Mouse (Mus musculus) hindbrain, embryonic 12.5 days (tissue): ENCODE measurements around the gene BC025920. TPM values are rescaled to one million over a fixed set of nuclear protein-coding genes. Genes with fewer than 3 reads are reported as not detected.
A peak's percentile ranks its signal among the peaks of the same experiment; 100 is the strongest.

ENCODE experiments used
- ATAC-seq: fragments of 200-750 bp; cut with Nextera tagmentation; 2 replicates; pipeline ENCODE4 v1.8.0; 2017; ENCODE audit warnings: moderate TSS enrichment; ENCODE audit not compliant: low FRiP score
- H3K27ac ChIP-seq: fragments of 300-500 bp; sonication (generic); 2 replicates; pipeline ENCODE4 v1.5.1; 2016; ENCODE audit warnings: mild to moderate bottlenecking
- H3K27me3 ChIP-seq: fragments of 300-500 bp; sonication (generic); 2 replicates; pipeline ENCODE4 v1.6.1; 2016; ENCODE audit warnings: mild to moderate bottlenecking
- H3K36me3 ChIP-seq: fragments of 300-500 bp; sonication (generic); 2 replicates; pipeline ENCODE4 v1.6.1; 2016; ENCODE audit warnings: mild to moderate bottlenecking
- H3K4me1 ChIP-seq: fragments of 300-500 bp; sonication (generic); 2 replicates; pipeline ENCODE4 v1.6.1; 2016
- H3K4me2 ChIP-seq: fragments of 300-500 bp; sonication (generic); replicated peaks from 2 replicates; pipeline ENCODE4 v1.6.1; 2016; ENCODE audit warnings: mild to moderate bottlenecking
- H3K4me3 ChIP-seq: fragments of 300-500 bp; sonication (generic); 2 replicates; pipeline ENCODE4 v1.5.1; 2016; ENCODE audit warnings: mild to moderate bottlenecking
- H3K9ac ChIP-seq: fragments of 300-500 bp; sonication (generic); 2 replicates; pipeline ENCODE4 v1.6.1; 2016; ENCODE audit warnings: mild to moderate bottlenecking, moderate library complexity
- H3K9me3 ChIP-seq: fragments of 300-500 bp; sonication (generic); replicated peaks from 2 replicates; pipeline ENCODE4 v1.6.1; 2016; ENCODE audit warnings: mild to moderate bottlenecking
- WGBS: fragments of 180-500 bp; shearing (Covaris S2); methylation state at CpG from one replicate; pipeline ENCODE4 v1.1.7; 2016; 5-methylcytosine and 5-hydroxymethylcytosine counted together
- polyA plus RNA-seq: library from polyadenylated mRNA; unstranded; fragments of >200 nt; fragmentation: Nextera tagmentation; extraction: Ambion mirVana; gene quantifications from 2 replicates; pipeline ENCODE4 v1.2.1, GENCODE M21; 2016

BC025920 gene
- polyA plus RNA-seq, 1 experiment from 2014 or later: 1.2 TPM

DNA sequence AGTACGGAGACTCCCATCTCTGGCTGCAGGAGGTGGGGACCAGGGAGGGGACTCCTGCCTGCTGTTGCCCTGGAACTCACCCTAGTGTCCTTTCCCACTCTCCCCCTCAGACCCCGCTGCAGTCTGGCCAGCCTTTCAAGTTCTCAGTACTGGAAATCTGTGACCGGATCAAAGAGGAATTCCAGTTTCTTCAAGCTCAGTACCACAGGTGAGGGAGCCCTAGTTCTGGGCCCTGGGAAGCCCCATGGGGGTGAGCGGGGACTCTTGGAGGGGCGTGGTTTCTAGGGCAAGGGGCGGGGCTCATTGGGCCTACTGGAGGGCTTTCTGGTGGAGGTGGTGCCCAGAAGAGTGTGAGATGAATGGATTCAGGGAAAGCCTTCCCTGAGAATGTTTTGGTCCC lies 30.4 kb upstream of the BC025920 start:
- peak overlapping the region; percentile 48; the same call in 1 of the 2 replicates for H3K27ac ChIP-seq
- H3K4me2 ChIP-seq: peak overlapping the region; percentile 77
- H3K4me3 ChIP-seq: peak overlapping the region; percentile 51
- under 1% methylated on average over 6 of the region's 6 CpGs for WGBS
- H3K4me1 ChIP-seq: peaks cover 47% of the 10 kb centered on the region
- H3K27me3 ChIP-seq: peaks cover 83% of the 10 kb centered on the region
- no peaks in the 10 kb centered on the region for H3K36me3 ChIP-seq
- H3K9me3 ChIP-seq: no peaks in the 10 kb centered on the region
- no peak for ATAC-seq
- peak overlapping the region; percentile 69 for H3K9ac ChIP-seq

GRCm38 (mm10) chr10:81579967-81580366 lies 26.1 kb upstream of the BC025920 start:
- WGBS: 73% methylated on average over 4 of the region's 4 CpGs
- H3K36me3 ChIP-seq: no peaks in the 10 kb centered on the region
- H3K27ac ChIP-seq: no peak overlapping the region
- no peak overlapping the region for H3K4me3 ChIP-seq
- no peak overlapping the region for H3K4me2 ChIP-seq
- H3K4me1 ChIP-seq: peaks cover 42% of the 10 kb centered on the region
- H3K9ac ChIP-seq: peak overlapping the region; percentile 32
- no peak for ATAC-seq
- H3K9me3 ChIP-seq: no peaks in the 10 kb centered on the region
- H3K27me3 ChIP-seq: peaks cover 85% of the 10 kb centered on the region

GRCm38 (mm10) chr10:81580441-81581070 lies 25.5 kb upstream of the BC025920 start:
- Histone ChIP-seq H3K4me2 (no peak overlapping the region), H3K27me3 (peaks cover 83% of the 10 kb centered on the region), H3K4me3 (no peak overlapping the region), H3K9ac (peak overlapping the region; percentile 32), H3K4me1 (peaks cover 36% of the 10 kb centered on the region), H3K36me3 (no peaks in the 10 kb centered on the region), H3K9me3 (no peaks in the 10 kb centered on the region), H3K27ac (no peak overlapping the region)
- 55% methylated on average over 24 of the region's 25 CpGs for WGBS
- ATAC-seq: no peak

- Histone ChIP-seq H3K4me1 (peaks cover 29% of the 10 kb centered on the region), H3K4me2 (no peak overlapping the region), H3K9ac (no peak overlapping the region), H3K9me3 (no peaks in the 10 kb centered on the region), H3K27me3 (peaks cover 79% of the 10 kb centered on the region), H3K36me3 (peaks cover 6% of the 10 kb centered on the region; the same call in 1 of the 2 replicates), H3K27ac (no peak overlapping the region), H3K4me3 (no peak overlapping the region)
- ATAC-seq: no peak
- 39% methylated on average over 6 of the region's 6 CpGs for WGBS
Observed at GRCm38 (mm10) chr10:81583347-81583746, 22.7 kb upstream of the BC025920 start.

GRCm38 (mm10) chr10:81588739-81589138 lies 17.3 kb upstream of the BC025920 start:
- WGBS: 61% methylated on average over 7 of the region's 7 CpGs
- H3K4me3 ChIP-seq: no peak overlapping the region
- ATAC-seq: no peak
- H3K9me3 ChIP-seq: no peaks in the 10 kb centered on the region
- peaks cover 6% of the 10 kb centered on the region; the same call in 1 of the 2 replicates for H3K36me3 ChIP-seq
- no peak overlapping the region for H3K4me2 ChIP-seq
- H3K4me1 ChIP-seq: no peaks in the 10 kb centered on the region
- H3K27me3 ChIP-seq: peaks cover 76% of the 10 kb centered on the region
- H3K9ac ChIP-seq: no peak overlapping the region
- H3K27ac ChIP-seq: no peak overlapping the region

DNA sequence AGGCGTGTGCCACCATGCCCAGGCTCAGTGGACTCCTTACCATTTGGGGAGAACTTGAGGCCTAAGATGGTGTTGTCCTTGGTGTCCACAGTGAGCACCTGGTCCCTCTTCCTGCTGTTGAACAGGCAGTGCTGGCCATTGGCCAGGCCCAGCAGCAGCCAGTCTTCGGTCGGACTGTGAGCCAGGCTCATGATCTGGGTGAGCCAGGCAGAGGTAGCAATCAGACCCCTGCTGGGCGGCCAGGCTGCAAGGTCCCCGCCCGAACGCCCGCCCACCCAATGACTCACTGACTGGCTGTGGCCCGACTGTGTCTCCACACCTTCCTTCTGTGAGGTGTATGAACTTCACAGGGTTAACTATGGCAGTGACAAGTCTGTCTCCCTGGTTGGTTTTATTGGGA lies 14.2 kb upstream of the BC025920 start:
- WGBS: 75% methylated on average over 9 of the region's 9 CpGs
- H3K4me3 ChIP-seq: no peak overlapping the region
- H3K27me3 ChIP-seq: peaks cover 86% of the 10 kb centered on the region
- no peak overlapping the region for H3K4me2 ChIP-seq
- H3K27ac ChIP-seq: no peak overlapping the region
- ATAC-seq: no peak
- H3K36me3 ChIP-seq: peaks cover 6% of the 10 kb centered on the region; the same call in 1 of the 2 replicates
- H3K9me3 ChIP-seq: no peaks in the 10 kb centered on the region
- peaks cover 19% of the 10 kb centered on the region for H3K4me1 ChIP-seq
- H3K9ac ChIP-seq: no peak overlapping the region

DNA sequence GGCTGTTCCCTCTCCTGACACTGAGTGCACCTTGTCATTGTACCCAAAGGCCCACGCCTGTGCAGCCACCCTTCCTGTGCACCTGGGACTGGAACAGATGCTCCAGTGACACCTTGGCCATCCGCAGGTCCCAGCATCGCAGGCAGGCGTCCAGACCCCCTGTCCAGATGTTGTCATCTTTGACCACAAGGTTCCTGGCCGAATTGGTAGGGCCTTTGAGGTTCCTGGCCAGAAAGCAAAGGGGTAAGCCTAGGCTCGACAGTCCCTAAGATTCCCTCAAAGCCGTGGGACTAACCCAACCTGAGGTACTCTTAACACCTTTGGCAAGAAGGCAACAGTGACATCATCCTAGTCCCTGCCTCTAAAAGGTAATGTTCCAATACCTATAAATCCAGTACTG lies 13.4 kb upstream of the BC025920 start:
- no peaks in the 10 kb centered on the region for H3K9me3 ChIP-seq
- peaks cover 86% of the 10 kb centered on the region for H3K27me3 ChIP-seq
- no peak overlapping the region for H3K4me3 ChIP-seq
- H3K4me2 ChIP-seq: no peak overlapping the region
- no peak overlapping the region for H3K9ac ChIP-seq
- 83% methylated on average over 7 of the region's 7 CpGs for WGBS
- ATAC-seq: no peak
- peaks cover 3% of the 10 kb centered on the region; the same call in 1 of the 2 replicates for H3K36me3 ChIP-seq
- H3K4me1 ChIP-seq: peaks cover 27% of the 10 kb centered on the region
- no peak overlapping the region for H3K27ac ChIP-seq

DNA sequence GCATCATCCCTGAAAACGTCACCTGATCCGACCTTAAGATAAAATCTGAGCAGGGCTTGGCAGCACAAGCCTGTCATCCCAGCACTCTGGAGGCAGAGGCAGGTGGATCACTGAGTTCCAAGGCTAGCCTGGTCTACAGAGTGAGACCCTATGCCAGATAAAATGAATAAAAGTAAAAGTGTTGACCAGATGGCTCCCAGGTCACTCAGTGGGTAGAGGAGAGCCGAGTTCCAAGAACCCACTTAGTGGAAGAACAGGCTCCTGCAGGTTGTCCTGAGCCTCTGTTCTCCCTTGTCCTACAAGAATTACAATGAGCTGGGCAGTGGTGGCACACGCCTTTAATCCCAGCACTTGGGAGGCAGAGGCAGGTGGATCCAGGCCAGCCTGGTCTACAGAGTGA lies 12.8 kb upstream of the BC025920 start:
- H3K9me3 ChIP-seq: no peaks in the 10 kb centered on the region
- no peak overlapping the region for H3K27ac ChIP-seq
- H3K4me3 ChIP-seq: no peak overlapping the region
- ATAC-seq: no peak
- no peak overlapping the region for H3K9ac ChIP-seq
- H3K27me3 ChIP-seq: peaks cover 90% of the 10 kb centered on the region
- no peaks in the 10 kb centered on the region for H3K36me3 ChIP-seq
- H3K4me2 ChIP-seq: no peak overlapping the region
- peaks cover 32% of the 10 kb centered on the region for H3K4me1 ChIP-seq
- WGBS: 74% methylated on average over 4 of the region's 4 CpGs

GRCm38 (mm10) chr10:81593935-81594334 lies 12.1 kb upstream of the BC025920 start:
- H3K9me3 ChIP-seq: no peaks in the 10 kb centered on the region
- no peak overlapping the region for H3K4me2 ChIP-seq
- H3K27ac ChIP-seq: no peak overlapping the region
- peaks cover 94% of the 10 kb centered on the region for H3K27me3 ChIP-seq
- H3K4me1 ChIP-seq: peaks cover 37% of the 10 kb centered on the region
- no peak overlapping the region for H3K4me3 ChIP-seq
- 76% methylated on average over 18 of the region's 18 CpGs for WGBS
- ATAC-seq: no peak
- H3K36me3 ChIP-seq: no peaks in the 10 kb centered on the region
- no peak overlapping the region for H3K9ac ChIP-seq

DNA sequence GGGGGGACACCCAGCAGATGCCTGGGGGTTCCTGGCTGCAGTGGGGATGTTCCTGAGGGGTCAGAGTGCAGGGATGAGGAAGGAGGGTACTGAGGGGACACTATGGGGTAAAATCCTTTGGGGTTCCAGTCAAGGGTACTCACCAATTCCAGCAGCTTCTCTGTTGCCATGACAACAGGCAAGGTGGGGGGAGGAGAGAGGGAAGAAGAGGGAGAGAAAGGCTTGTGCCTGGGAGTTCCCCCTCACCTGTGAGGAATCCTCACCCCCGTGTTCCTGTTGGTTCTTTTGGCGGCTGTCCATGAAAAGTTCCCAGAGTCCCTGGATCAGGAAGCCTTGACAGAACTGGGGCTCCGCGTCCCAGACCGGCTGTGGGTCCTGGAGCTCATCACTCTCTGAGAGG lies 10.5 kb upstream of the BC025920 start:
- Histone ChIP-seq H3K9ac (no peak overlapping the region; the same call in 1 of the 2 replicates), H3K4me1 (peaks cover 38% of the 10 kb centered on the region), H3K27ac (no peak overlapping the region), H3K9me3 (no peaks in the 10 kb centered on the region), H3K27me3 (peaks cover 92% of the 10 kb centered on the region), H3K4me2 (0 out of 2 replicates have a peak overlapping the region, but pooled peaks have one; percentile 41), H3K36me3 (no peaks in the 10 kb centered on the region), H3K4me3 (no peak overlapping the region)
- WGBS: 38% methylated on average over 5 of the region's 5 CpGs
- ATAC-seq: no peak

GRCm38 (mm10) chr10:81596611-81597010 lies 9.5 kb upstream of the BC025920 start:
- H3K4me3 ChIP-seq: no peak overlapping the region; the same call in 1 of the 2 replicates
- peak; percentile 12 for ATAC-seq
- no peaks in the 10 kb centered on the region for H3K36me3 ChIP-seq
- peaks cover 47% of the 10 kb centered on the region for H3K4me1 ChIP-seq
- 4% methylated on average over 10 of the region's 10 CpGs for WGBS
- H3K9me3 ChIP-seq: no peaks in the 10 kb centered on the region
- peak overlapping the region; percentile 79 for H3K27ac ChIP-seq
- peaks cover 87% of the 10 kb centered on the region for H3K27me3 ChIP-seq
- peak overlapping the region; percentile 32; the same call in 1 of the 2 replicates for H3K9ac ChIP-seq
- H3K4me2 ChIP-seq: peak overlapping the region; percentile 41

DNA sequence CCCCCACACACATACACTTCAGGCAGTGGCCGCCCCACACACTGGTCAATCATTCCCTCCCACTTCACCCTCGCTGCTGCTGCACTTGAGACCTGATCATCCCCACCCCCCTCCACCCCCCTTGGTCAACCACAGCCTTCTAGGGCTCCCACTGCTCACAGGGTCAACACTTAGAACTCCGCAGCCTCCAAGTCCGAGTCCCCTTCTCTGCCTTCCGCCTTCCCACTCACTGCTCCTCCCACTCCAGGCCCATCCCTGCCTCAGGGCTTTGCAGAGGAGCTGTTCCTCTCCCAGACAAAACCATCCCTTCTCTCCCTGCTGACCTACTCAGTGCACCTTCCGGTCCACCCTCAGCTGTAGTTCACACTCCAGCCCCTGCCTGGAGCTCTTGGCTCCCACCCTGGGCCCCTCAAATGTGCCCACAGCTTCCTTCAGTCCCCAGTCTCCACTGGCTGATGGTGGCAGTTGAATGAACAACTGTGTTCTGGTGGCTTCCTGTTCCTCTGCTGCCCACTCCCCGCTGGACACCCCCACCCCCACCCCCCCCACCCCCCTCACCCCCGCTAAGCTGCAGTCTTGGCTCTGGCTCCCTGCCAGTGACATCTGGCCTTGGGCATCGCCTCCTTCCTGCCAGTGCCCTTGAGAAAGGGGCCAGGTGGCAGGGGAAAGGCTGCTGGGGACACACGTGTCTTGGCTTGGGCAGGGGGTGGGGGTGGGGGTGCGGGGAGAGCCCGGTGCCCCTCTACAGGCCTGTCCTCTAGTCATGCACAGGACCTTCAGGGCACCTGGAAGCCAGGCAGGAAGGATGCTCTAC lies 8.7 kb upstream of the BC025920 start:
- H3K9me3 ChIP-seq: no peaks in the 10 kb centered on the region
- peak overlapping the region; percentile 79 for H3K27ac ChIP-seq
- ATAC-seq: peak; percentile 21
- no peak overlapping the region for H3K4me3 ChIP-seq
- H3K4me2 ChIP-seq: peak overlapping the region; percentile 41
- H3K9ac ChIP-seq: peak overlapping the region; percentile 28
- H3K4me1 ChIP-seq: peaks cover 51% of the 10 kb centered on the region
- peaks cover 84% of the 10 kb centered on the region for H3K27me3 ChIP-seq
- 3% methylated on average over 12 of the region's 12 CpGs for WGBS
- no peaks in the 10 kb centered on the region for H3K36me3 ChIP-seq
